17 mouse cellular contexts compared by ENCODE assay signal in genomic region chr12:68577453-68577852, GRCm38 (mm10).
A peak's percentile ranks its signal among the peaks of the same experiment; 100 is the strongest.
DNase-seq lines count a peak whose midpoint lies in the region; ATAC-seq lines count a peak whose summit lies in the region.
"Had no signal": no experiment of that assay in that cellular context is flagged by ENCODE, and none has a peak within 500 bp of the region (broad histone marks: within the 10 kb centered on the region; RNA-seq: fewer than 3 reads in every experiment).

No protein-coding gene starts in this region.

- no peak overlapping the region for H3K4me3 ChIP-seq in hindbrain, embryonic 13.5 days
- no peak overlapping the region for H3K4me3 ChIP-seq in midbrain, embryonic 15.5 days
- H3K4me3 ChIP-seq: gastrocnemius, adult 2 months; heart, adult 2 months had no signal

- peaks cover 8% of the 10 kb centered on the region for H3K4me1 ChIP-seq in hindbrain, embryonic 13.5 days (replicated peaks)
- peaks cover 4% of the 10 kb centered on the region; the same call in 1 of the 2 replicates for H3K4me1 ChIP-seq in midbrain, embryonic 15.5 days

- no peaks in the 10 kb centered on the region for H3K9me3 ChIP-seq in hindbrain, embryonic 13.5 days
- no peaks in the 10 kb centered on the region for H3K9me3 ChIP-seq in midbrain, embryonic 15.5 days

- H3K27me3 ChIP-seq in hindbrain, embryonic 13.5 days = no peaks in the 10 kb centered on the region
- no peaks in the 10 kb centered on the region for H3K27me3 ChIP-seq in midbrain, embryonic 15.5 days (replicated peaks)
- H3K27me3 ChIP-seq: CH12.LX had no signal

- peak; percentile 21 to 45 for DNase-seq in cerebellum, postnatal 25 days
- DNase-seq in cerebellum, adult 11-12 months = no peak
- DNase-seq in left cerebral cortex, postnatal 4 days = peak; percentile 72
- DNase-seq in left cerebral cortex, postnatal 36 days (ENCODE audit: low spot score in 2 of 2) = no peak
- no peak for DNase-seq in testis, postnatal 14 days (ENCODE audit: low spot score)
- no peak for DNase-seq in gastrocnemius, adult 8-10 months (ENCODE audit: low spot score in 2 of 2)
- DNase-seq: adrenal gland, adult 2 months; gastrocnemius, adult 2 months; heart, adult 2 months; kidney, adult 9 months; liver; liver, postnatal 0 days; lung, postnatal 14 days had no signal

- H3K9ac ChIP-seq in hindbrain, embryonic 13.5 days = no peak overlapping the region
- H3K9ac ChIP-seq in midbrain, embryonic 15.5 days = no peak overlapping the region
- H3K9ac ChIP-seq: liver, postnatal 0 days had no signal

- H3K27ac ChIP-seq in hindbrain, embryonic 13.5 days = no peak overlapping the region
- H3K27ac ChIP-seq in midbrain, embryonic 15.5 days = no peak overlapping the region
- H3K27ac ChIP-seq: gastrocnemius, adult 2 months; heart, adult 2 months had no signal

- no peak overlapping the region for H3K4me2 ChIP-seq in hindbrain, embryonic 13.5 days
- H3K4me2 ChIP-seq in midbrain, embryonic 15.5 days = peak overlapping the region; percentile 3; the same call in 1 of the 2 replicates

- WGBS in hindbrain, embryonic 13.5 days = 32% methylated on average over 6 of the region's 6 CpGs
- WGBS in midbrain, embryonic 15.5 days = 22% methylated on average over 6 of the region's 6 CpGs

- peak; percentile 74 for ATAC-seq in hindbrain, embryonic 13.5 days (ENCODE audit: low FRiP score)
- peak; percentile 84 for ATAC-seq in midbrain, embryonic 15.5 days (replicated peaks)
- ATAC-seq: inflammation-experienced regulatory T-cells, adult 6 months; liver, postnatal 0 days had no signal

- no peaks in the 10 kb centered on the region for H3K36me3 ChIP-seq in hindbrain, embryonic 13.5 days
- H3K36me3 ChIP-seq in midbrain, embryonic 15.5 days (replicated peaks) = no peaks in the 10 kb centered on the region

- intact Hi-C loops in left cerebral cortex, postnatal 4 days (cut with DNase I) = no loop called here
- intact Hi-C loops in left cerebral cortex, postnatal 36 days (cut with DNase I) = no loop called here

Comparison
In these comparisons a context has a peak if more than half of its experiments do, and no peak if none do; other contexts are left out.
1. DNase-seq: peak in cerebellum, postnatal 25 days (2 of 2) and left cerebral cortex, postnatal 4 days (single experiment); none in cerebellum, adult 11-12 months (single experiment), left cerebral cortex, postnatal 36 days (0 of 2), testis, postnatal 14 days (single experiment) and gastrocnemius, adult 8-10 months (0 of 2).